Mouse (Mus musculus) heart, adult 2 months (tissue): ENCODE data around the gene Cdca4. TPM values are rescaled to one million over a fixed set of nuclear protein-coding genes. Genes with fewer than 3 reads are reported as not detected.

Experiments used
- DNase-seq, 2 experiments: peaks; one replicate each; pipeline ENCODE4 v3.0.0; 2021
- H3K27ac ChIP-seq: fragments of 200-600 bp; 2 replicates; pipeline ENCODE4 v1.8.1; 2022
- H3K27me3 ChIP-seq: fragments of 200-500 bp; 2 replicates; pipeline ENCODE4 v1.6.1; 2012; ENCODE audit warnings: mild to moderate bottlenecking, low read length, inconsistent platforms, mixed read lengths; ENCODE audit not compliant: control insufficient read depth, insufficient read depth
- H3K36me3 ChIP-seq: fragments of 200-500 bp; 2 replicates; pipeline ENCODE4 v1.6.1; 2012; ENCODE audit warnings: low read length, inconsistent platforms; ENCODE audit not compliant: control insufficient read depth, insufficient read depth
- H3K4me1 ChIP-seq: fragments of 200-500 bp; 2 replicates; pipeline ENCODE4 v1.6.1; 2011; ENCODE audit warnings: low read length; ENCODE audit not compliant: control insufficient read depth, insufficient read depth
- H3K4me3 ChIP-seq: fragments of 200-600 bp; 2 replicates; pipeline ENCODE4 v1.8.1; 2022
- H3K79me2 ChIP-seq: fragments of 200-500 bp; replicated peaks from 2 replicates; pipeline ENCODE4 v1.6.1; 2012; ENCODE audit warnings: mild to moderate bottlenecking, inconsistent platforms, low read length, moderate library complexity, mixed read lengths; ENCODE audit not compliant: control insufficient read depth, insufficient read depth
- H3K9ac ChIP-seq: fragments of 200-500 bp; 2 replicates; pipeline ENCODE4 v1.6.1; 2012; ENCODE audit warnings: low read depth, mild to moderate bottlenecking, control low read depth, inconsistent platforms, low read length, mixed read lengths
- CTCF ChIP-seq: fragments of 200-600 bp; IDR thresholded peaks from 2 replicates; pipeline ENCODE4 v1.8.1; 2022; ENCODE audit warnings: antibody characterized with exemption, mild to moderate bottlenecking, moderate library complexity
- EP300 ChIP-seq: fragments of 200-500 bp; IDR thresholded peaks from 2 replicates; pipeline ENCODE4 v1.6.1; 2011; ENCODE audit warnings: low read depth, low read length, control low read depth; ENCODE audit not compliant: insufficient read depth
- POLR2A ChIP-seq: fragments of 200-500 bp; IDR thresholded peaks from 2 replicates; pipeline ENCODE4 v1.6.1; 2011; ENCODE audit warnings: mild to moderate bottlenecking, low read depth, low read length, control low read depth; ENCODE audit not compliant: insufficient read depth
- WGBS: fragments of 180-500 bp; shearing (Covaris S2); methylation state at CpG from one replicate; pipeline ENCODE4 v1.1.7; 2018; 5-methylcytosine and 5-hydroxymethylcytosine counted together
- intact Hi-C: fragments of 180-260 bp; cut with DNase I; formaldehyde crosslinking; loops from one replicate; pipeline ENCODE4 v1.15.1; 2025
- long read RNA-seq: library from polyadenylated mRNA; stranded (forward); transcript quantifications from one replicate; pipeline ENCODE4 v2.0.0, GENCODE M21; 2021
- polyA plus RNA-seq: library from polyadenylated mRNA; depleted of rRNA; stranded (reverse); fragments of >200 nt; gene quantifications from 2 replicates; pipeline ENCODE4 v1.2.3, GENCODE M21; 2012; rRNA removed
- total RNA-seq, 2 experiments: library from RNA; stranded (reverse); gene quantifications; 2 replicates each; pipeline ENCODE4 v1.2.3; 2021

The Cdca4 gene
- total RNA-seq (1 to 10 TPM; 5.3 to 6.6 TPM), polyA plus RNA-seq (7.6 and 10.0 TPM in 2 replicates)
- long read RNA-seq, transcript Cdca4-202 (2 exons, 1,994 nt), result major isoform, 7 of 10 reads
- long read RNA-seq, partial matches to known transcripts, result 2 of 10 reads
- long read RNA-seq, other reads (novel, unspliced or antisense), result 0 of 10 reads

DNA sequence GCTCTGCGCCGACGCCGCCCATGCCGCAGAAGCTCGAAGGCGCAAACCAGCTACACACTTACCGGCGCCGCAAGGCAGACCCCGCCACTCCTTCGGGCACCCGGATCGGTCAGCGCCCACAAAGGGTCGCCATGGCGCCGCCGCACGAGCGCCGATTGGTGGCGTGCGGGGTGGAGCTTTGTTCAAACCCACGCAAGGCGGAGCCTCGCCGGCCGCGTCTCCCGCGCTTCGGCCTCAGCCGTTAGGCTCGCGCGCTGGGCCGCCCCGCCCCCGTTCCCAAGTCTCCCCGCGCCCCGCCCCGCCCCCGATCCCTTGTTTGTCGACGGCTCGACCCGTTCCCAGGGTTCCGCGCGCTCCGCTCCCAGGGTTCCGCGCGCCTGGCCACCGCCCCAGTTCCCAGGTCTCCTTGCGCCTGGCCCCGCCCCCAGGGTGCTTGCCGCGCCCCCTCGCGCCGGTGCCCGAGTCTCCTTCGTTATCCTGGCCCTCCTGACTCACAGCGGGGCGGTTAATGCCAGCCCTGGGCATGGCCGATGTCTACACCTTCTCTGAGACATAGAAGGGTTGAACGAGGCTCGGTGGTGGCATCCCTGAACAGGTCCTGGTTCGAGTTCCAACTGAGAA, at the start of gene Cdca4:
Cdca4 (minus strand) TSS at position 180 of the 621 bp plus-strand sequence.
- H3K4me1 ChIP-seq, result peaks cover 3% of the 10 kb centered on the region
- TF ChIP-seq POLR2A (peak; percentile 74), EP300 (peak; percentile 39; the same call in 1 of the 2 replicates), CTCF (peak; percentile 43; the same call in 1 of the 2 replicates)
- intact Hi-C loops, result loop anchor here (5.0 kb wide), 1 partner anchor 323 kb away; no protein-coding TSS in a partner anchor
- H3K36me3 ChIP-seq, result peaks cover 2% of the 10 kb centered on the region; the same call in 1 of the 2 replicates
- H3K9ac ChIP-seq, result peak within 1 kb of the TSS; percentile 92
- DNase-seq, result peak; percentile 98 to 100
- under 1% methylated on average over 52 of the region's 72 CpGs for WGBS
- H3K27me3 ChIP-seq, result no peaks in the 10 kb centered on the region
- H3K4me3 ChIP-seq, result peak within 1 kb of the TSS; percentile 95
- H3K79me2 ChIP-seq, result peaks cover 2% of the 10 kb centered on the region; the same call in 1 of the 2 replicates
- H3K27ac ChIP-seq, result peak within 1 kb of the TSS; percentile 94

DNA sequence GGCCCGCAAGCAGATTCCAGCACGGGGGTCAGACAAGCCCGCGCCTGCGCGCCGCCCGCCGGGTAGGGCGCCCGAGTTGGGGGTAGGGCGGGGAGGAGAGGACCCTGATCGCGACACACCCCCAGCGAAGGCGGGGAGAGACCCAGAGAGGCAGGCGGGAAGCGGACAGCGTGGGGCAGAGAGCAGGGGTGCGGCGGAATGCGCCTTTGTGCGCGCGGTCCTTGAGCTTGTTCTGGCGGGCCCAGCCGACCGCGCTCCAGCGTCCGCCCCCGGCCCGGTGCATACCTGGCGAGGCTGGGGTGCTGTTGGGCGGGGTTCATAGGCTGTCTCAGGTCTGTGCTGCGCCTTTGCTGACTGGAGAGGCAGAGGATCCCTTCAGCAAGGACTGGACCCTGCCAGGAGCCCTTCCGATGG, 48.4 kb upstream of the Cdca4 start:
- peak; percentile 45 to 53 for DNase-seq
- TF ChIP-seq CTCF (no peak), POLR2A (no peak), EP300 (no peak)
- Histone ChIP-seq H3K79me2 (no peaks in the 10 kb centered on the region), H3K4me3 (peak overlapping the region; percentile 43), H3K36me3 (no peaks in the 10 kb centered on the region), H3K4me1 (peaks cover 28% of the 10 kb centered on the region), H3K27ac (peak overlapping the region; percentile 36), H3K27me3 (no peaks in the 10 kb centered on the region), H3K9ac (peak overlapping the region; percentile 40)
- 5% methylated on average over 37 of the region's 37 CpGs for WGBS
- intact Hi-C loops, result loop anchor here (1.0 to 10.0 kb wide), 4 partner anchors 17 to 227 kb away; partner anchors contain the start of gene Tex22

- TF ChIP-seq POLR2A, result no peak
- TF ChIP-seq CTCF, result no peak
- no peak for TF ChIP-seq EP300
- Histone ChIP-seq H3K4me3 (peak overlapping the region; percentile 43), H3K9ac (peak overlapping the region; percentile 40)
Observed at GRCm38 (mm10) chr12:112877073-112877576, 47.9 kb upstream of the Cdca4 start.

GRCm38 (mm10) chr12:112876332-112877072, 47.3 kb upstream of the Cdca4 start:
- peak overlapping the region; percentile 43; the same call in 1 of the 2 replicates for H3K4me3 ChIP-seq
- 6% methylated on average over 28 of the region's 28 CpGs for WGBS
- no peaks in the 10 kb centered on the region for H3K79me2 ChIP-seq
- H3K27ac ChIP-seq, result peak overlapping the region; percentile 76
- no peaks in the 10 kb centered on the region for H3K27me3 ChIP-seq
- H3K4me1 ChIP-seq, result peaks cover 28% of the 10 kb centered on the region
- peak overlapping the region; percentile 52 for H3K9ac ChIP-seq
- intact Hi-C loops, result loop anchor here (1.0 to 10.0 kb wide), 4 partner anchors 18 to 228 kb away; partner anchors contain the start of gene Tex22
- H3K36me3 ChIP-seq, result no peaks in the 10 kb centered on the region
- peak; percentile 79 to 86 for DNase-seq
- TF ChIP-seq CTCF (no peak), EP300 (no peak), POLR2A (peak; percentile 34; the same call in 1 of the 2 replicates)

More at GRCm38 (mm10) chr12:112877073-112877576, 47.9 kb upstream of the Cdca4 start:
- intact Hi-C loops, result loop anchor here (1.0 to 10.0 kb wide), 4 partner anchors 17 to 228 kb away; partner anchors contain the start of gene Tex22
- no peaks in the 10 kb centered on the region for H3K79me2 ChIP-seq
- peak in 1 of 2 experiments; percentile 35 for DNase-seq
- 7% methylated on average over 17 of the region's 17 CpGs for WGBS
- no peaks in the 10 kb centered on the region for H3K27me3 ChIP-seq
- no peaks in the 10 kb centered on the region for H3K36me3 ChIP-seq
- H3K27ac ChIP-seq, result peak overlapping the region; percentile 36; the same call in 1 of the 2 replicates
- peaks cover 28% of the 10 kb centered on the region for H3K4me1 ChIP-seq

- intact Hi-C loops, result loop anchor here (1.0 to 10.0 kb wide), 5 partner anchors 41 to 229 kb away; partner anchors contain the start of genes Jag2 and Tex22
- no peak overlapping the region for H3K9ac ChIP-seq
- peak; percentile 90 to 93 for DNase-seq
- 23% methylated on average over 16 of the region's 16 CpGs for WGBS
- H3K4me1 ChIP-seq, result peaks cover 26% of the 10 kb centered on the region
- peak overlapping the region; percentile 76 for H3K27ac ChIP-seq
- H3K79me2 ChIP-seq, result no peaks in the 10 kb centered on the region
- no peaks in the 10 kb centered on the region for H3K27me3 ChIP-seq
- H3K36me3 ChIP-seq, result no peaks in the 10 kb centered on the region
- peak; percentile 93 for TF ChIP-seq CTCF
- TF ChIP-seq POLR2A, result no peak
- peak; percentile 68 for TF ChIP-seq EP300
- no peak overlapping the region for H3K4me3 ChIP-seq
Observed at GRCm38 (mm10) chr12:112875225-112876013, 46.2 kb upstream of the Cdca4 start.
